Mouse (Mus musculus): Measurements from ENCODE around the gene Sfmbt1.

Gene Sfmbt1

DNA sequence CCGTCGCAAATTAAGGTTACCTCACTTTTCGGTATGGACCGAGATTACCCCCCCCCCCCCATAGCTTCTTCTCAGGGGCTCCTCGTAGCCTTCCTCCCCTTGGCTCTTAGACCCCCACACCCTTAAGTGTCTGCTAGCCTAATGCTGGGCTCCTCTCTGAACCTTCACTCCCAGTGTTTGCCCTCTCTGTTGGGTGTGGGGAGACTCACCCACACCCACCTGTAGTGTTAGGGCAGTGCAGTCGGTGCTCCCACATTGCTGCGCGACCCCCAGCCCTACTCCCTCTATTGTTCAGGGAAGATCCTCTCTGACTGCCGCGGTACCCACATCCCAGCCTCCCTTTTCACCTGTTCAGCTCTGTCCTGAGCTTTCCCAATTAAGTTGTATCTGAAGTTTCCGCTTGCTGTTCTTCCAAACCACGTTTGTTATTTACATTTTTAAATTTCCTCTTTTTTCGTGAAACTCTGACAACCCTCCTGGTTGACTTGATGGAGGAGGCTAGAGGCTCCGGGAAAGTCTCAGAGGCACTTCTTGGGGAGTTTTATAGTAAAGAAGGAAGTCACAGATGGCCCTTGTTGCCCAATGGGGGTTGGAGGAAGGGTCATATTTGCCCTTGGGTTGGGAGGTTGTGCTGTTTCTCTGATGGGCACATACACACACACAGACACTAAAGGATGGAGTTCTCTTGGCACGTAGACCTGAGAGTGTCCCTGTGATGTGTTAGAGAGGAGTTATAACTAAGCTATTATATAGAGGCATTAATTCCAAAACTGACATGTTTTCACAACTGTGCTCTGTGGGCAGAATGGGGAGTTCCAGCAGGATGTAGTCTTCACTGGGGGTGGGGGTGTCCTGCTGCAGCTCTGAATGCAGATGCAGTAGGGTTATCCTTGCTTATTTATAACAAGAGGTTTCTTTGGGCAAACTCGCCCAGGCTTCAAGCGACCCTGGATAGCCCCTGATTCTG lies 111.8 kb downstream of the Sfmbt1 start:
- DNase-seq (ENCODE audit: low spot score) = no peak

DNA sequence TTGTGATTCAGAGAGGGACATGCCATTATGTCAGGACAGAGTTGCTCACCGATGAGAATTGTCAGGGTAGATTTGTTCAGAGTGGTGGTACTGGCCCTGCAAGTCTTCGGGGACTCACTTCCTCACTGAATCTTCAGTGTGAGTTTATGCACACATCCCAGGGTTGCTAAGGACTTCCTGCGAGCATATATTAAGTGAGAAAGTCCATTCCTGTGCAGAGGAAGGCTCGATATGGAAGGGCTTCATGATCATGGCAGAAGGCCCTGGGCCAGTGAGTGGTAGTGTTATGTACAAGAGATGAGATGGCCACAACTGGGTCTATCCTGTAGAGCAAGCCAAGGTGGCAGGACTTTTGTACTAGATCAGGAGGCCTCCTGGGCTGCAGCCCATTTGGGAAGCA lies 112.8 kb downstream of the Sfmbt1 start:
- no peak for DNase-seq (ENCODE audit: low spot score)

DNA sequence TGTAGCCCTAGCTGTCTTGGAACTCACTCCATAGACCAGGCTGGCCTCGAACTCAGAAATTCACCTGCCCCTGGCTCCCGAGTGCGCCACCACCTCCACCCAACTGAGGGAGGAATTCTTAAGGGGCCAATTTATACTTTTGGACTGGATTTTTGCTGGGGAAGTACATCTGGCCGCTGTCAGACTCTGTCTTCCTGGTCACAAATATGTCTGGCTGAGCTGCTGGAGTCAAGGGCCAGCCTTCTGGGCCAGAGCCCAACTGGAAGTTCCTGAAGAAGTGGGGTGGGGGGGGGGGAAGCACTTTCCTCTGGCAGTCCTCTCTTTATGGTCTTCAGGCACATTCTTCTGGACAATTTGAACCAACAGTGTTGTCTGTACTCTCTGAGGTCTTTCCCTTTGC lies 113.4 kb downstream of the Sfmbt1 start:
- DNase-seq (ENCODE audit: low spot score) = no peak

DNA sequence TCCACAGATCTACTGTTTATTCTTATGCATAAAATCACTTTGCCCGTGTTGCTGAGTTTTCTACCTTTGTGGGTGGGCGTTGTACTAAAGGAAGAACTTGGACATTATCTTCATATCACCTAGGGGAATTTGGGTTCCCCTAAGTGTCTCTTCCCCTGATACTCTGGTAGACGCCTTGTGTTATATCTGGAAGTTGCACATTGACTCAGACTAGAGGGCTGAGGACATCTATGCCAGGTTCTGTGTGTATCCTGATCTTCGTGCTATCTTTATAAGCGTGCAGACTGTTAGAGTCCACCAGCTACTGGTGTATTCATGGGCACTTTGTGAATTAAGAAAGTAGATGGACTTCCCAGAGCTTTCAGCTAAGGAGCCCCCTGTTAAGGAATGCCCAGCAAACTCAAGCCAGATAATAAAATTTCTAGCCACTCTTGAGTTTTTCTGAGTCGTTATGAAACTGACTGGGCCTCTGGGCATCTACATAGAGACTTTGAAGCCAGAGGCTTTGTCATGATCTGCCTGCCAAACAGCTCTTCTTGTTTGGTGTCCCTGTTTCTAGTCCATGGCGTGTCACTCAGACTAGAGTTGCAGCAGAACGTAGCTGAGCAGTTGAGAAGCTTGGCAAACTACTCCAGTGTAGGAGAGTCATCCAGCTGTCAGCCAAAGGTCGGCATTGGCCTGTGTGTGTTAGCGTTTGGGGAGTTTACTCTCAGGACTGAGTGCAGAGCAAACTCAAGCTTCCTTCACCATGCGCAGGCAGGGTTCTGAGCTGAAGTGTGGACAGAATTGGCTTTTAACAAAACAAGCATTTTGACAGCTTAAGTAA lies 114.2 kb downstream of the Sfmbt1 start:
- no peak for DNase-seq (ENCODE audit: low spot score)

DNA sequence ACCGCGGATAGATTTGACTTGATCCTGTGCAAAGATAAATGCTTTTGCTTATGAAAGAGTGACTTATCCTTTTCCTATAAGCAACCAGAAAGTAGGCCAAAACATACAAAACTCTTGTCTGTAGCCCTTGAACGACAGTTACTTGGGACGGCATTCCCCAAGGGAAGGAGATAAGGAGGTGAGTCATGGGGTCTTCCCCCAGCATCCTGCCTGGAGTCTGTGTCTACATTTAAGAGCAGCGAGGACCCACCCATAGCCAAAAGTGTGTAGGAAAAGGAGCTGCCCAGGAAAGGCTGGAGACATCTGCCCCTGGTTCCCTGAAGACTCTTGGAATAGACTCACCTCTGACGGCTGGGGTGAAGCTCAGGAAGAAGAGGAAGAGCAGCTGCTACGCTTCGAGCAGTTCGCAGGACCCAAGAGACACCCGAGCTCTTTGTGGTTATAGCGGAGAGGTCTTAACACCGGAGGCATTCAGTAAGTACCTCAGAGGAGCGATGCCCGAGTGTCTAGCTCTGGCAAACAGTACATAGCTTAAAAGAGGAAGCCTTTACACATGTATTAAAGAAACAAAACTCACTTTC lies 122.9 kb downstream of the Sfmbt1 start:
- DNase-seq (ENCODE audit: low spot score) = no peak

DNA sequence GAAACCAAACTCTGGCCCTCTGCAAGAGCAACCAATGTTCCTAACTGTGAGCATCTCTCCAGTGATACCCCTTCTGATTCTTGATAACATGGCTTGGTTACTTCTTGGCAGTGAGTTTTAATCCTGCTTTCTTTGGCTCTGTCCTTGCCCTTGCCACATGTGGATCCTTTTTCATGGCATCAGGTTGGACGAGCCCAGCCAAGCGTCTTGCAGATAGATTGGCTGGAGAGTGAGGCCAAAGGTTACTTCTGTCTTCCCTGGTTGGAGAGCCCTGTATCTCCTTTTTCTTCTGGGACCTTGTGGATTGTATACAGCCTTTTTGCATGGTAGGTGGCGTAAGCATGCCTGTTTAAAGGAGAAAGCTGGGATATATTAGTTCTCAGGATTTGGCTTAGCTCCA lies 129.1 kb downstream of the Sfmbt1 start:
- DNase-seq (ENCODE audit: low spot score) = no peak

DNA sequence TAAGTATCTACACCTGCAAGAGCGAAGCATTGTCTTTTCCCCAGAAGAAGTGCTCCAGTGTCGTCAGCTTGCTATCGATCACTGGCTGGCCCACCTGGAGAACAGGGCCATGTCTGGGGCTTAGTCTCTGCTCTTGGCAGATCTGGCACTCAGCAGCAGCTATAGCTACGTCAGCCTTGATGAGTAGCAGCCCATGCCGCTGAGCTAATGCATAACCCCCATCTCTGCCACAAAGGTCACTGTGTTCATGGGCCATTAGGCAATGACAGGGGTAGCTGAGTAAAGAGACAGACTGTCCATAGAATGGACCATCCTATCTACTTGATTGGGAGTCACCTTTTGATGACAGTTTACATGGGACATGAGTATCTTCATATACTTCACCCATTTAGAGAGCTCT lies 135.9 kb downstream of the Sfmbt1 start:
- DNase-seq (ENCODE audit: low spot score) = no peak

DNA sequence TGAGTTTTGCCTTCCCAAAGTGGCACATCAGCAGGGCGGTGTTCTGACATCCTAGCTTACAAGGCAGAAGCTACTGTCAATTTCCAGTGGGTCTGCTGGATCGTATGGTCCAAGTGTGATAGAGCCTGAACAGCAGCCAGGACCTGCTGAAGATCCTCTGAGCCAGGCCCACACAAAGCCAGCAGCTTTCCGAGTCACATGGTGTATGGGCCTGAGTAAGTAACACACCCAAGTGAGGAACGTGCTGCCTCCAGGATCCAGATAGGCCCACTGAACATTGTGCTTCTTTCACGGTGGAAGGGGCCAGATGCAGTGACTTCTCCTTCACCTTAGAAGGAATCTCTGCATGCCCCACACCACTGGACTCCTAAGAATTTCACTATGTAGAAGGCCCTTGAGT lies 137.7 kb downstream of the Sfmbt1 start:
- DNase-seq (ENCODE audit: low spot score) = no peak

DNA sequence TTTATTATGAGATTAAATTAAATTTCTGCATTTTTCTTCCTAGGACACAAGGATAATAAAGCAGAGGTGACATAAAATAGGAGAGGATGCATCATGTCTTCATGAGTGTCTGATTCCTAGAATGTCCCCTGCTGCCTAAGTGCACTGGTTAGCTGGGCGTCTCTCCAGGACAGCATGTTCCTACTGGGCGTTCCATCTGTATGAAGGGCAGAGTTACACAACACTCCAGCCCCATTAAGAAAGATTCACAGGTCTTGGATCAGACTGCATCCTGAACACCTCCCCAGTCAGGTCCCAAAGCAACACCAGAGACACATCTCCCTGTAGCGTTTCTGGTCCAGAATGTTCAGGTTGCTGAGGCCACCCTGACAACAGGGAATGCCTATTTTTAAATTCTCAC lies 140.7 kb downstream of the Sfmbt1 start:
- DNase-seq (ENCODE audit: low spot score) = no peak

DNA sequence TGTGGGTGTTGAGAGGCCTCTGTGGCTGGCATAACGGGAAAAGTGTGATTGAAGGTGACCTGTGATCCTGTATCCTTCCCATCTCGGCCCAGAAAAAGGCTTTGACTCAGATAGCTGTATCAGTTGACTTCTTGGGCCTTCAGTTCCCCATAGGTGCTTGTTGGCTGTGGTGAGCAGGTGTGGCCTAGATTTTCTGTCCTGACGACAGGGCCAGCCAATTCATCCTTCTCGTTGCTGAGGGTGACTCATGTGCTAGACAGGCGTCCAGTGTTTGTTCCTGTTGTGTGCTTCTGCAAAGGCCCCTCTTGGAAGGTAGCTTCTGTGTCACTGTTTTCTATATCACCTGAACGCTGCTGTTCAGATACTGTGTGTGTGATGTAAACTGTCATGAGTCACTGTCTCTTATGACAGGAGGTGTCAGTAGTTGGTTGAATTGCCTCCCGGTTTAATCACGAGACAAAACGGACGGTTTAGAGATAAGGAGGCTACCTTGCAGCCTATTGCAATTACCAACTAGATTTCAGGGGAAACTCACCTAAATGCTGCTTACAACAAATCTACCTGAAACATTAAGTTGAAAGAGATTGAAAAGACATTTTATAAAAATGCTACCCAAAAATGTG lies 142.3 kb downstream of the Sfmbt1 start:
- DNase-seq (ENCODE audit: low spot score) = no peak

DNA sequence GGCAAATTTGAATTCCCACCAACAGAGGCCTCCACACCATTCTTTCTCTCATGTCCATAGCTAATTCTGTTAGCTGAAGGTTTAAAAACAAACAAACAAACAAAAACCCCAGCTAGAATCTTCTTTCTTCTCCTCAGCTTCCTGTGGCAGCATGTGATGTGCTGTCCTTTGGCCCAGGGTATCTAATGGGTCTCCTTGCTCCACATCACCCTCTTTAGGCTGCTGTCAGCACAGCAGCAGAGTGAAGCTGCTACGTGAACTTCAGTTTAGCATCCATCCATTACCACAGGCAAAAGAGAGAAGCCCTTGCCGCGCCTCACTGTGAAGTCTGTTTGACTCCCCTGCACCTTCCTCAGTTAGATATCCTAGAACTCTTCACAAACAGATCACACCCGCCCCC lies 143.3 kb downstream of the Sfmbt1 start:
- no peak for DNase-seq (ENCODE audit: low spot score)

DNA sequence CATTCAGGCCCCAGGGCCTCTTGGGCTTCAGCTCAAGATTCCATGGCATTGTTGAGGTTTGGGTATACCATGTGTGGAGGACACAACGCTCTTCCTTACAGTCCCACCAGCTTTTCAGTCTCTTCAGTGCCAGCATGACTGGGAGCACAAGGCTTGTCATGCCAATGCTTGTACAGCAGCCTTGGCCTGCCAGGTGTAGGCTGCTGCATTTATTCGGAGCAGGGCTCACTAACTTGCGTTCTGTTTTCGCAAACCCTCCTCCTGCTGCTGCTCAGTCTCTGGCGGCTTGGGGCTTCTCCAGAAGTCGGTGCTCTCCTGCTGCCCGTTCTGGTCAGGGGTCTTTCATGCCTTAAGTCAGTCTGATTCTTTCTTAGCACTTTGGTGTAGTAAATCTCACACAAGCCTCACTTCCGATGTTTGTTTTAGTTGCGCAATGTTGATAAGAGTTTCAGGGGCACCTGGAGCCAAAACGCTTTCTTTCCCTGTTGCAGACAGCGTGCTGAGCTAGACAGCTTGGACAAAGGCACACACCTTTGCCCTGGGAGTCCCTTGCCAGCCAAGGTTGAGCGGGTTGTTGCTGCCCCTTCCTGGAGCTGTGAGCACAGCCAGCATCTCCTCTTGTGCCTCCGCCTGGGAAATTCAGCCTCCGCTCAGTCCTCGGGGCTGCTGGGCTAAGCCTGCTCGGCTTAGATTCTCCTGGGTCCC lies 146.9 kb downstream of the Sfmbt1 start:
- no peak for DNase-seq (ENCODE audit: low spot score)

DNA sequence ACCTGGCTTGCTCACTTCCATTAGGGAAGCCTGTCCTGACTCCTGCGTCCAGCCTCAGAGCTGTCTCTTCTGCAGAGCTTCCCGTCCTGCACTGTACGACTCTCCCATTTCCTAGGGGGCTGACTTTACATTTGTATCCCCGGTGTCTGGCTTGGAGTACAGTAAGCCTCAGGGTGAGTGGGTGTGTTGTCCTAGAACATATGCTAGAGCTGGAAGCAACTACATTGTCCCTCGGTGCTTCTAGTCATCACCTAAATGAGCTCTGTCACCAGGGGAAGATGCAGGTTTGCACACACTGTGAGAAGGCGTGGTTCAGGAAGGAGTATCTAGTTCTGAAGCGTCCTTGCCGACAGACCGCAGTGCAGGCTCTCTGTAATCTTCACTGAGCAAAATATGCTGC lies 147.7 kb downstream of the Sfmbt1 start:
- no peak for DNase-seq (ENCODE audit: low spot score)

DNA sequence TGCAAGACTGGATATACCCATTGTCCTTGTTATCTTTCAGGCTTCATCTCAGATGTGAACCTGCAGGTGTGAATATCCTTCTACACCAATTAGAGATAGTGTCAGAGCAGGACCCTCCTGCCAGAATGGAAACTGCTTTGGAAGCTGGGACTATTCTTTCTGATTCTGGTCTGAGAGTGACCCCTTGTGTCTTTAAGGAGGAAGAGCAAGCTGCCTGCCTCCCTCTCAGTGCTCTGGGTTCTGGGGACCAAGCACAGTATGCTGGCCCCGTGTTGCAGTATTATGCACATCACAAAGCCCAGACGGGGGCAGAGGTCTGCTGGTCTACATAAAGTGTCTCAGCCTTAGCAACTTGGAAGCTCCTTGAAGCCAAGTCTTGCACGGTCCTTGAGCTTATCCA lies 150.7 kb downstream of the Sfmbt1 start:
- no peak for DNase-seq (ENCODE audit: low spot score)

DNA sequence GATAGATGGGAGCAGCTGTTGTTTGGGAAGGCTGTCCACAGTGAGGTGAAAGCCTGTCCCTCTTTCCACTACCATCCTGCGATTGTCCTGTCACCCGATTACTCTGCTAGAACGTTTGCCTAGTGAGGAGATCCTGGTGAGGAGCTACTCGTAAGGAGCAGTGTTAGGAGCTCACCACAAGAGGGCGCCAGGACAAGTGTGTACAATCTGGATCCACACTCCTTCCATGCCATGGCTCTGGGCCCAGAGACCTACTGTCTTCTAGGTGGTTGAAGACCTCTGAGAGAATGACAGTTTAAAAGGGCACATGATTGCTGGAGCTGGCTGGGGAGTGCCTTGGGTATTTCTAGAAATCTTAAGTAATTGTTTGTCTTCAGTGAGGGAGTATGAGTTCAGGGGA lies 152.4 kb downstream of the Sfmbt1 start:
- peak; percentile 72 for DNase-seq (ENCODE audit: low spot score)

DNA sequence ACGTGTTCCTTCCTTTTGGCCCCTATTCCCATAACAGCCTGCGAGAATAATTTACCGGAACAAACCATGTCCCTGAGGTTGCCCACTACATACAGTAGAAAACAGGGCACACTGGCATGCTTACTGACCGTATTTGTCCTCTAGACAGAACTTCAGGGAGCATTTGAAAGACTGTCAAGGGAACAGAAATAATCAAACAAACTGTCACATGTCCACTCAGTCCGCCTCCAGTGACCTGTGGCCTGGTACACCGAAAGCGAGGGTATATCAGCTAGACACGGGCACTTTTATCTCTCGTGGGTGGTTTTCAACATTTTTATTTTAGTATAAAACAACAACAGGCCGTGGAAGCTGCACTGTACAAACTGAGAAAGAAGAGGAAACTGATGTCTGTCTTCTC lies 154.2 kb downstream of the Sfmbt1 start:
- DNase-seq (ENCODE audit: low spot score) = no peak

DNA sequence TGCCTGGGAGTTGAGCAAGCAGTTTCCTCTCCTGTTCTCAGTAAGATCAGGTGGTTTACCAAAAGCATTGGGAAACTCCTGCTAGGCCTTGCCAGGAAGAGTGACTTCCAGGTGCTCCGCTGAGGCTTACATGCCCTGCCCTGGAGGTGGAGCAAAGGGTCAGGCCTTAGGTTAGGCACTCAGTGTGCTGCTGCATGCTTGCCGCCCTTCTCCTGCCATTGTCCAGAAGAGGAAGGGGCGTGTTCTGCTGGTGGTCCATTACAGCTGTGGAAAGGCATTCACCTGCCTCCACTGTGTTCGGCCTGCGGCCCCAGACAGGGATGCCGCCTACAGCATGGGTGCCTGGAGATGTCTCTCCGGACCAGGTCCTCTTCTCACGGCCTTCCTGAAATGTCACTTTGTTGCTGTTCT lies 154.7 kb downstream of the Sfmbt1 start:
- no peak for DNase-seq (ENCODE audit: low spot score)

DNA sequence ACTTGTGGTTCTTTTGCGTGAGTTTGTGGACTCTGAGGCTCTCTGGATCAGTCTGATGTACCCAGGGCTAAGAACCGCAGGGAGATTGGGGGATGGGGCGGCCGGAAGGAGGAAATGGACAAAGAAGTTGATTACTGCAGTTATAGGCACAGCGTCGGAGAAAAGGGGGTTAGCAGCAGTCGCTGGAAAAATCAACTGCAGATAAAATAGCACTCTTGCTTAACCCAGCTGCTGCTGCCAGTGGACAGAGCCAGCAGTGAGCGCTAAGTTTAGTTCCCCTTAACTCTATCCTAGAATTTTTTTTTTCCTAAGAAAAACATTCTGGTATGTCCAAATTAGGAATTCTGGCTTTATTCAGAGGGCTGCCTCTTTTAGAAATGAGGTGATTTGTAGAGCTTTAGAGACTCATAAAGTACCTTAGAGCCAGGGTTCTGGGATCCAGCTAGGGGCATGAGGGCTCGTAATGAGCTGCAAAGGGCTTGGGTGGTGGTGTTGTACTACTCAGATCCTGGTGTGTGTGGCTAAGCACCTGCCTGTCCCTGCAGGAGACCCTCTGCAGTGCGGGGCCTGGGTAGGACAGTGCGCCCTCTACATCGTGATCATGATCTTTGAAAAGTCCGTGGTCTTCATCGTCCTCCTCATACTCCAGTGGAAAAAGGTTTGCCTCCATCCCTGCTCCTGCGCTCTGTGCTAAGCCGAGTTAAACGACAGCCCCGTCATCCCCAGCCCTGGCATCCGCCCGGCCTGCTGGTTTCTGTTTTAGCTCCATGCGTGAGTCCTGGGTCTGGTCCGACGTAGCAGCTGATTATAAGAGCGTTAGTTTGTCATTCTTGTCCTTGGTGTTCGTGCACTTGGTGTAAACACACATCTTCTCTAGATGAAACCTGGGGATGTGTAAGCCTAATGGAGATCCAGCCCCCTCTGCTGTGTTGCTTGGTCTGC lies 155.8 kb downstream of the Sfmbt1 start:
- no peak for DNase-seq (ENCODE audit: low spot score)

Measured in layer of hippocampus, adult 11-12 months (tissue).